Comparison of ENCODE assay signal across 8 mouse cellular contexts in genomic region chr19:60789452-60789851, GRCm38 (mm10). TPM values are rescaled to one million over a fixed set of nuclear protein-coding genes. Genes with fewer than 3 reads are reported as not detected.
DNase-seq lines count a peak whose midpoint lies in the region; ATAC-seq and TF ChIP-seq lines count a peak whose summit lies in the region.

No protein-coding gene starts in this region.

- H3K27me3 ChIP-seq in kidney, adult 2 months (replicated peaks; ENCODE audit: control insufficient read depth, insufficient read depth, low read length) = no peaks in the 10 kb centered on the region
- H3K27me3 ChIP-seq in MEL (ENCODE audit: control insufficient read depth in 1 of 2, insufficient read depth in 2 of 2, low read length in 2 of 2) = no peaks in the 10 kb centered on the region
- H3K27me3 ChIP-seq in hindbrain, embryonic 10.5 days (ENCODE audit: insufficient read depth, poor library complexity, severe bottlenecking) = no peaks in the 10 kb centered on the region
- H3K27me3 ChIP-seq in midbrain, embryonic 12.5 days = no peaks in the 10 kb centered on the region

- H3K79me2 ChIP-seq in MEL (ENCODE audit: control insufficient read depth, insufficient read depth, low read length, poor library complexity) = peaks cover 55% of the 10 kb centered on the region

- H3K9ac ChIP-seq in MEL (ENCODE audit: control insufficient read depth, low read depth, low read length, poor library complexity, severe bottlenecking) = peak overlapping the region; percentile 99
- H3K9ac ChIP-seq in midbrain, embryonic 12.5 days (replicated peaks) = peak overlapping the region; percentile 99

- no peaks in the 10 kb centered on the region for H3K9me3 ChIP-seq in MEL (replicated peaks; ENCODE audit: insufficient read depth, low read length)
- no peaks in the 10 kb centered on the region for H3K9me3 ChIP-seq in hindbrain, embryonic 10.5 days
- H3K9me3 ChIP-seq in midbrain, embryonic 12.5 days = no peaks in the 10 kb centered on the region

- ATAC-seq in midbrain, embryonic 12.5 days (ENCODE audit: low FRiP score, low read depth) = no peak

- DNase-seq in kidney, adult 2 months = peak; percentile 2
- no peak for DNase-seq in kidney, postnatal 36 days
- DNase-seq in MEL (ENCODE audit: low read depth, low spot score) = peak; percentile 61
- no peak for DNase-seq in hindbrain, embryonic 10.5 days (ENCODE audit: low spot score)
- no peak for DNase-seq in urinary bladder, postnatal 36 days (ENCODE audit: low spot score in 2 of 2)
- no peak for DNase-seq in urinary bladder, adult 18-20 months (ENCODE audit: low spot score in 2 of 2)
- no peak for DNase-seq in right cerebral cortex, adult 18-20 months

- 1% methylated on average over 7 of the region's 7 CpGs for WGBS in kidney, adult 2 months
- 3% methylated on average over 7 of the region's 7 CpGs for WGBS in hindbrain, embryonic 10.5 days
- WGBS in midbrain, embryonic 12.5 days = 2% methylated on average over 7 of the region's 7 CpGs

- TF ChIP-seq EP300 in MEL (IDR thresholded peaks at IDR 0.05; ENCODE audit: low read depth in 1 of 2, low read length in 2 of 2) = no peak

- TF ChIP-seq RAD21 in MEL (IDR thresholded peaks at IDR 0.05; ENCODE audit: low read depth, low read length) = no peak

- peak overlapping the region; percentile 88 for H3K4me3 ChIP-seq in kidney, adult 2 months (ENCODE audit: insufficient read depth, low read depth, low read length)
- peak overlapping the region; percentile 85 to 87 for H3K4me3 ChIP-seq in MEL (ENCODE audit: control insufficient read depth in 1 of 2, insufficient read depth in 1 of 2, low read depth in 2 of 2, low read length in 2 of 2)
- H3K4me3 ChIP-seq in hindbrain, embryonic 10.5 days = peak overlapping the region; percentile 98
- peak overlapping the region; percentile 96 for H3K4me3 ChIP-seq in midbrain, embryonic 12.5 days

- H3K4me2 ChIP-seq in midbrain, embryonic 12.5 days (replicated peaks) = peak overlapping the region; percentile 62

- no peak for TF ChIP-seq CTCF in kidney, adult 2 months (conservative IDR thresholded peaks at IDR 0.05; ENCODE audit: insufficient read depth, insufficient read length, low read depth, low read length)
- TF ChIP-seq CTCF in MEL (IDR thresholded peaks at IDR 0.05 in 2 of 3, conservative IDR thresholded peaks at IDR 0.05 in 1 of 3; ENCODE audit: control insufficient read depth in 1 of 3, insufficient read depth in 1 of 3, low read depth in 2 of 3, low read length in 3 of 3, poor library complexity in 1 of 3, severe bottlenecking in 1 of 3) = no peak

- H3K4me1 ChIP-seq in kidney, adult 2 months (ENCODE audit: control insufficient read depth, insufficient read depth, low read length) = peaks cover 12% of the 10 kb centered on the region
- H3K4me1 ChIP-seq in MEL (ENCODE audit: control insufficient read depth in 1 of 2, insufficient read depth in 2 of 2, low read length in 2 of 2) = peaks cover 25 to 49% of the 10 kb centered on the region in 2 experiments
- peaks cover 24% of the 10 kb centered on the region for H3K4me1 ChIP-seq in hindbrain, embryonic 10.5 days (replicated peaks)
- H3K4me1 ChIP-seq in midbrain, embryonic 12.5 days = peaks cover 13% of the 10 kb centered on the region

- no peaks in the 10 kb centered on the region for H3K36me3 ChIP-seq in kidney, adult 2 months (ENCODE audit: control insufficient read depth, insufficient read depth, low read length)
- peaks cover 26 to 59% of the 10 kb centered on the region in 2 experiments for H3K36me3 ChIP-seq in MEL (ENCODE audit: control insufficient read depth in 1 of 2, insufficient read depth in 2 of 2, low read length in 2 of 2)
- 0 out of 2 replicates have a peak, but pooled peaks cover 2% of the 10 kb centered on the region for H3K36me3 ChIP-seq in hindbrain, embryonic 10.5 days
- no peaks in the 10 kb centered on the region for H3K36me3 ChIP-seq in midbrain, embryonic 12.5 days

- H3K27ac ChIP-seq in kidney, adult 2 months (ENCODE audit: insufficient read depth, low read depth, low read length) = peak overlapping the region; percentile 89
- H3K27ac ChIP-seq in MEL (ENCODE audit: control insufficient read depth, low read depth, low read length) = peak overlapping the region; percentile 94
- H3K27ac ChIP-seq in hindbrain, embryonic 10.5 days = peak overlapping the region; percentile 99
- peak overlapping the region; percentile 94 for H3K27ac ChIP-seq in midbrain, embryonic 12.5 days (replicated peaks)

- no peak for TF ChIP-seq POLR2A in kidney, adult 2 months (IDR thresholded peaks at IDR 0.05; ENCODE audit: low read depth, low read length)
- TF ChIP-seq POLR2A in MEL (IDR thresholded peaks at IDR 0.05; ENCODE audit: control insufficient read depth in 1 of 2, insufficient read depth in 1 of 2, low read depth in 1 of 2, low read length in 2 of 2, poor library complexity in 1 of 2) = no peak

TF ChIP-seq in MEL, 35 proteins besides CTCF, POLR2A, EP300 and RAD21:
- TF ChIP-seq BHLHE40 (IDR thresholded peaks at IDR 0.05; ENCODE audit: borderline replicate concordance, low read depth, low read length) (no peak), ZC3H11A (IDR thresholded peaks at IDR 0.05; ENCODE audit: low read depth, low read length) (no peak), POLR2AphosphoS2 (IDR thresholded peaks at IDR 0.05; ENCODE audit: low read length) (0 out of 2 replicates have a peak, but pooled peaks have one; percentile 59), MAX (IDR thresholded peaks at IDR 0.05; ENCODE audit: low read length) (no peak), GABPA (IDR thresholded peaks at IDR 0.05; ENCODE audit: low read depth, low read length) (no peak), MYC (IDR thresholded peaks at IDR 0.05; ENCODE audit: low read depth, low read length) (no peak), ELF1 (IDR thresholded peaks at IDR 0.05; ENCODE audit: low read depth, low read length) (no peak), CHD1 (IDR thresholded peaks at IDR 0.05; ENCODE audit: low read depth, low read length) (peak; percentile 98), SIN3A (IDR thresholded peaks at IDR 0.05; ENCODE audit: low read length) (peak; percentile 76), NRF1 (IDR thresholded peaks at IDR 0.05; ENCODE audit: insufficient read depth, low read depth, low read length, poor library complexity, severe bottlenecking) (no peak), GATA1 (IDR thresholded peaks at IDR 0.05; ENCODE audit: low read depth, low read length) (peak; percentile 25; the same call in 1 of the 2 replicates), UBTF (IDR thresholded peaks at IDR 0.05; ENCODE audit: borderline replicate concordance, insufficient read depth, low read depth, low read length) (no peak), KAT2A (conservative IDR thresholded peaks at IDR 0.05; ENCODE audit: low read depth, low read length) (no peak), TCF12 (IDR thresholded peaks at IDR 0.05; ENCODE audit: low read depth, low read length) (no peak), MAZ (IDR thresholded peaks at IDR 0.05; ENCODE audit: low read depth, low read length) (no peak), MXI1 (IDR thresholded peaks at IDR 0.05; ENCODE audit: low read depth, low read length) (peak; percentile 84), MYB (IDR thresholded peaks at IDR 0.05; ENCODE audit: low read depth, low read length) (no peak), POLR2AphosphoS5 (IDR thresholded peaks at IDR 0.05; ENCODE audit: borderline replicate concordance, low read depth, low read length) (no peak), SMC3 (IDR thresholded peaks at IDR 0.05; ENCODE audit: low read depth, low read length) (no peak), CHD2 (IDR thresholded peaks at IDR 0.05; ENCODE audit: low read length) (no peak), ZMIZ1 (IDR thresholded peaks at IDR 0.05; ENCODE audit: low read depth, low read length) (peak; percentile 44; the same call in 1 of the 2 replicates)

RNA-seq across cellular contexts. Expression of gene Eif3a, which starts 1.0 kb away (rescaled TPM):
- 22.6 and 29.1 TPM in 2 replicates for polyA plus RNA-seq in kidney, adult 2 months (2012; rRNA removed)
- total RNA-seq in MEL (2012; rRNA removed) = 331 and 352 TPM in 2 replicates
- 100 to 1,000 TPM; 424 to 914 TPM for polyA plus RNA-seq in MEL (2012; ENCODE audit: insufficient read depth in 1 of 2, insufficient read length in 2 of 2, low read depth in 1 of 2, low replicate concordance in 2 of 2, missing spikeins in 1 of 2)
- polyA plus RNA-seq in hindbrain, embryonic 10.5 days (2016; fragmentation: Nextera tagmentation; extraction: Ambion mirVana) = 84.5 and 146 TPM in 2 replicates
- 124 and 134 TPM in 2 replicates for polyA plus RNA-seq in midbrain, embryonic 12.5 days (2016; fragmentation: Nextera tagmentation; extraction: Ambion mirVana)

RNA-seq across cellular contexts. Expression of gene Fam45a, which starts 21.9 kb away (rescaled TPM):
- polyA plus RNA-seq in kidney, adult 2 months (2012; rRNA removed) = 12.7 and 17.2 TPM in 2 replicates
- 12.1 and 13.0 TPM in 2 replicates for total RNA-seq in MEL (2012; rRNA removed)
- polyA plus RNA-seq in MEL (2012; ENCODE audit: insufficient read depth in 1 of 2, insufficient read length in 2 of 2, low read depth in 1 of 2, low replicate concordance in 2 of 2, missing spikeins in 1 of 2) = 10 to 100 TPM in 1 of 2 experiments, not detected in 1; 20.4 TPM
- 27.9 and 30.8 TPM in 2 replicates for polyA plus RNA-seq in hindbrain, embryonic 10.5 days (2016; fragmentation: Nextera tagmentation; extraction: Ambion mirVana)
- polyA plus RNA-seq in midbrain, embryonic 12.5 days (2016; fragmentation: Nextera tagmentation; extraction: Ambion mirVana) = 38.7 and 39.9 TPM in 2 replicates

RNA-seq across cellular contexts. Expression of gene Nanos1, which starts 33.7 kb away (rescaled TPM):
- polyA plus RNA-seq in kidney, adult 2 months (2012; rRNA removed) = 0.08 and 0.13 TPM in 2 replicates
- total RNA-seq in MEL (2012; rRNA removed) = 3.8 and 4.5 TPM in 2 replicates
- polyA plus RNA-seq in MEL (2012; ENCODE audit: insufficient read depth in 1 of 2, insufficient read length in 2 of 2, low read depth in 1 of 2, low replicate concordance in 2 of 2, missing spikeins in 1 of 2) = 1 to 10 TPM in 1 of 2 experiments, not detected in 1; 4.6 TPM
- 2.0 and 2.9 TPM in 2 replicates for polyA plus RNA-seq in hindbrain, embryonic 10.5 days (2016; fragmentation: Nextera tagmentation; extraction: Ambion mirVana)
- polyA plus RNA-seq in midbrain, embryonic 12.5 days (2016; fragmentation: Nextera tagmentation; extraction: Ambion mirVana) = 9.1 and 11.2 TPM in 2 replicates

Comparison
In these comparisons a context has a peak if more than half of its experiments do, and no peak if none do; other contexts are left out.
1. DNase-seq: peak in kidney, adult 2 months (single experiment) and MEL (single experiment); none in kidney, postnatal 36 days (0 of 2), hindbrain, embryonic 10.5 days (single experiment), urinary bladder, postnatal 36 days (0 of 2), urinary bladder, adult 18-20 months (0 of 2) and right cerebral cortex, adult 18-20 months (single experiment).
2. Peak in every context shown above with its lines, with median percentiles within 50 percentile points of each other: H3K27ac ChIP-seq and H3K4me3 ChIP-seq.